Mouse (Mus musculus) intestine, postnatal 0 days (tissue): ENCODE data around the gene Pum1. TPM values are rescaled to one million over a fixed set of nuclear protein-coding genes. Genes with fewer than 3 reads are reported as not detected.

ENCODE experiments used
- ATAC-seq: fragments of 200-750 bp; cut with Nextera tagmentation; 2 replicates; pipeline ENCODE4 v1.8.0; 2017; ENCODE audit warnings: mild to moderate bottlenecking, moderate TSS enrichment, moderate library complexity
- H3K27ac ChIP-seq: fragments of 300-500 bp; sonication (generic); 2 replicates; pipeline ENCODE4 v1.5.1; 2014; ENCODE audit warnings: mild to moderate bottlenecking, low read depth, low read length, moderate library complexity
- H3K27me3 ChIP-seq: fragments of 300-500 bp; sonication (generic); replicated peaks from 2 replicates; pipeline ENCODE4 v1.6.1; 2014; ENCODE audit warnings: low read length, mixed read lengths; ENCODE audit not compliant: control insufficient read depth, insufficient read depth
- H3K36me3 ChIP-seq: fragments of 300-500 bp; sonication (generic); 2 replicates; pipeline ENCODE4 v1.6.1; 2014; ENCODE audit warnings: mild to moderate bottlenecking, moderate library complexity; ENCODE audit not compliant: control insufficient read depth, insufficient read depth
- H3K4me1 ChIP-seq: fragments of 300-500 bp; sonication (generic); replicated peaks from 2 replicates; pipeline ENCODE4 v1.6.1; 2014; ENCODE audit warnings: antibody characterized with exemption, low read length, mixed read lengths; ENCODE audit not compliant: control insufficient read depth, insufficient read depth
- H3K4me2 ChIP-seq: fragments of 300-500 bp; sonication (generic); replicated peaks from 2 replicates; pipeline ENCODE4 v1.6.1; 2014; ENCODE audit warnings: low read depth, mild to moderate bottlenecking, moderate library complexity
- H3K4me3 ChIP-seq: fragments of 300-500 bp; sonication (generic); 2 replicates; pipeline ENCODE4 v1.5.1; 2014; ENCODE audit warnings: low read depth, low read length
- H3K9ac ChIP-seq: fragments of 300-500 bp; sonication (generic); 2 replicates; pipeline ENCODE4 v1.6.1; 2014; ENCODE audit warnings: mild to moderate bottlenecking, low read depth, low read length
- H3K9me3 ChIP-seq: fragments of 300-500 bp; sonication (generic); 2 replicates; pipeline ENCODE4 v1.6.1; 2016; ENCODE audit warnings: mixed run types; ENCODE audit not compliant: control insufficient read depth
- CTCF ChIP-seq: sonication (generic); IDR thresholded peaks from 2 replicates; pipeline ENCODE4 v1.5.1; 2016; ENCODE audit warnings: low read depth, mild to moderate bottlenecking, control low read depth, antibody characterized with exemption, moderate library complexity
- WGBS: fragments of 180-500 bp; shearing (Covaris S2); extraction: QIAGEN DNeasy Blood & Tissue Kit; methylation state at CpG from one replicate; pipeline ENCODE4 v1.1.7; 2014; 5-methylcytosine and 5-hydroxymethylcytosine counted together
- polyA plus RNA-seq: library from polyadenylated mRNA; unstranded; fragments of >200 nt; fragmentation: Nextera tagmentation; extraction: Ambion mirVana; gene quantifications from 2 replicates; pipeline ENCODE4 v1.2.1, GENCODE M21; 2015

Pum1 gene
- polyA plus RNA-seq, 1 experiment from 2014 or later = 23.9 TPM

GRCm38 (mm10) chr4:130752591-130752990 lies 89.5 kb downstream of the Pum1 start:
- H3K9me3 ChIP-seq = no peaks in the 10 kb centered on the region
- no peak overlapping the region for H3K27ac ChIP-seq
- no peaks in the 10 kb centered on the region for H3K27me3 ChIP-seq
- peaks cover 84% of the 10 kb centered on the region for H3K36me3 ChIP-seq
- H3K4me2 ChIP-seq = no peak overlapping the region
- ATAC-seq = no peak
- H3K4me3 ChIP-seq = no peak overlapping the region
- 80% methylated on average over 7 of the region's 7 CpGs for WGBS
- H3K9ac ChIP-seq = no peak overlapping the region
- TF ChIP-seq CTCF = no peak
- H3K4me1 ChIP-seq = no peaks in the 10 kb centered on the region

- H3K4me2 ChIP-seq = no peak overlapping the region
- no peak overlapping the region for H3K27ac ChIP-seq
- no peaks in the 10 kb centered on the region for H3K9me3 ChIP-seq
- no peaks in the 10 kb centered on the region for H3K4me1 ChIP-seq
- no peaks in the 10 kb centered on the region for H3K27me3 ChIP-seq
- H3K9ac ChIP-seq = no peak overlapping the region
- no peak overlapping the region for H3K4me3 ChIP-seq
- ATAC-seq = no peak
- H3K36me3 ChIP-seq = peaks cover 84% of the 10 kb centered on the region
- TF ChIP-seq CTCF = no peak
- 60% methylated on average over 5 of the region's 5 CpGs for WGBS
Measured at GRCm38 (mm10) chr4:130753755-130754154, 90.6 kb downstream of the Pum1 start.

GRCm38 (mm10) chr4:130754776-130755175 lies 91.7 kb downstream of the Pum1 start:
- Histone ChIP-seq H3K27me3 (no peaks in the 10 kb centered on the region), H3K4me1 (no peaks in the 10 kb centered on the region), H3K9me3 (no peaks in the 10 kb centered on the region), H3K4me2 (no peak overlapping the region), H3K9ac (no peak overlapping the region), H3K27ac (no peak overlapping the region), H3K36me3 (peaks cover 83% of the 10 kb centered on the region), H3K4me3 (no peak overlapping the region)
- TF ChIP-seq CTCF = no peak
- 65% methylated on average over 2 of the region's 2 CpGs for WGBS
- no peak for ATAC-seq

- H3K9me3 ChIP-seq = no peaks in the 10 kb centered on the region
- H3K4me2 ChIP-seq = no peak overlapping the region
- no peak for ATAC-seq
- H3K4me3 ChIP-seq = no peak overlapping the region
- no peaks in the 10 kb centered on the region for H3K27me3 ChIP-seq
- no peaks in the 10 kb centered on the region for H3K4me1 ChIP-seq
- 74% methylated on average over 2 of the region's 2 CpGs for WGBS
- H3K36me3 ChIP-seq = peaks cover 59% of the 10 kb centered on the region
- TF ChIP-seq CTCF = no peak
- H3K9ac ChIP-seq = no peak overlapping the region
- H3K27ac ChIP-seq = no peak overlapping the region
Measured at GRCm38 (mm10) chr4:130759875-130760274, 96.8 kb downstream of the Pum1 start.

- H3K27me3 ChIP-seq = no peaks in the 10 kb centered on the region
- no peak for ATAC-seq
- no peak overlapping the region for H3K4me3 ChIP-seq
- no peaks in the 10 kb centered on the region for H3K9me3 ChIP-seq
- no peak for TF ChIP-seq CTCF
- no peak overlapping the region for H3K27ac ChIP-seq
- H3K4me1 ChIP-seq = no peaks in the 10 kb centered on the region
- peaks cover 62% of the 10 kb centered on the region for H3K36me3 ChIP-seq
- H3K4me2 ChIP-seq = no peak overlapping the region
- WGBS = 62% methylated on average over 5 of the region's 5 CpGs
- H3K9ac ChIP-seq = no peak overlapping the region
Measured at GRCm38 (mm10) chr4:130761809-130762208, 98.7 kb downstream of the Pum1 start.

- no peak overlapping the region for H3K9ac ChIP-seq
- no peak overlapping the region for H3K4me3 ChIP-seq
- H3K27ac ChIP-seq = no peak overlapping the region
- no peak for ATAC-seq
- H3K36me3 ChIP-seq = peaks cover 69% of the 10 kb centered on the region
- no peak for TF ChIP-seq CTCF
- WGBS = 89% methylated on average over 7 of the region's 7 CpGs
- no peaks in the 10 kb centered on the region for H3K27me3 ChIP-seq
- no peaks in the 10 kb centered on the region for H3K4me1 ChIP-seq
- no peaks in the 10 kb centered on the region for H3K9me3 ChIP-seq
- no peak overlapping the region for H3K4me2 ChIP-seq
Measured at GRCm38 (mm10) chr4:130765399-130766160, 102.5 kb downstream of the Pum1 start.
